Mouse (Mus musculus): ENCODE data around the gene Acox2.

GRCm38 (mm10) chr14:8218238-8218637 is 40.9 kb downstream of the Acox2 start:
- TF ChIP-seq POLR2A (IDR thresholded peaks at IDR 0.05; ENCODE audit: borderline replicate concordance, control insufficient read depth, low read depth, low read length) (no peak), CTCF (IDR thresholded peaks at IDR 0.05; ENCODE audit: control insufficient read depth, insufficient read depth, low read length) (no peak)
